Mouse (Mus musculus): ENCODE measurements around the gene Olfr64.

DNA sequence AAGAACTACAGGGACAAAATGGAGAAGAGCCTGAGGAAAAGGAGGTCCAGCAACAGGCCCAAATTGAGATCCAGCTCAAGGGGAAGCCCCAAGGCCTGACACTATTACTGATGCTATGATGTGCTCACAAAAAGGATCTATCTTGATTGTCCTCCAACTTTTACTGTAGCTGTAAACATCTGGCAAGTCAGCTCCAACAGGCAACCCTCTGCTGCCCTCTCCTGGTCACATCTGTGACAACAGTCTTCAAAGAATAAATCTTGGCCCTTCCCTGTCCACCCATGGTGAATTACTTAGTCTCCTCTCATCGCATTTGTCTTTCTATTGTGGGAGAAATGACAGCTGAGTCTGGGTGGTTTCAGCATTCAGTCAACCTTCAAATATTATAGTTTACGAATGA, 48.4 kb upstream of the Olfr64 start:
- TF ChIP-seq PAX5 (IDR thresholded peaks at IDR 0.05; ENCODE audit: low read length) (no peak), CTCF (conservative IDR thresholded peaks at IDR 0.05 in 1 of 2, IDR thresholded peaks at IDR 0.05 in 1 of 2; ENCODE audit: low read depth in 2 of 2, low read length in 2 of 2) (peak; percentile 77 to 80), MAX (IDR thresholded peaks at IDR 0.05; ENCODE audit: low read length) (no peak), UBTF (IDR thresholded peaks at IDR 0.05; ENCODE audit: low read depth, low read length) (no peak), POLR2A (IDR thresholded peaks at IDR 0.05; ENCODE audit: low read depth, low read length) (no peak), CHD2 (IDR thresholded peaks at IDR 0.05; ENCODE audit: low read length) (no peak), ZKSCAN1 (IDR thresholded peaks at IDR 0.05; ENCODE audit: borderline replicate concordance, low read depth, low read length) (no peak), NRF1 (IDR thresholded peaks at IDR 0.05; ENCODE audit: low read depth, low read length) (no peak), JUND (conservative IDR thresholded peaks at IDR 0.05; ENCODE audit: low read depth, low read length) (no peak), MAFK (IDR thresholded peaks at IDR 0.05; ENCODE audit: insufficient replicate concordance, low read length) (no peak), MEF2A (IDR thresholded peaks at IDR 0.05; ENCODE audit: borderline replicate concordance, low read depth, low read length) (no peak), USF1 (IDR thresholded peaks at IDR 0.05; ENCODE audit: low read depth, low read length) (no peak), RCOR1 (conservative IDR thresholded peaks at IDR 0.05; ENCODE audit: low read depth, low read length) (no peak)

All from CH12.LX (cell line).